Mouse (Mus musculus): ENCODE results near the gene Ankrd54.

GRCm38 (mm10) chr15:79009734-79010133, 53.0 kb downstream of the Ankrd54 start:
- no peak for TF ChIP-seq CTCF (IDR thresholded peaks at IDR 0.05; ENCODE audit: low read depth)
- TF ChIP-seq EP300 (IDR thresholded peaks at IDR 0.05; ENCODE audit: low read depth): no peak
